Mouse (Mus musculus) hindbrain, embryonic 12.5 days (tissue): ENCODE measurements around the gene Tenm2. TPM values are rescaled to one million over a fixed set of nuclear protein-coding genes. Genes with fewer than 3 reads are reported as not detected.

Source experiments
- ATAC-seq: fragments of 200-750 bp; cut with Nextera tagmentation; 2 replicates; pipeline ENCODE4 v1.8.0; 2017; ENCODE audit warnings: moderate TSS enrichment; ENCODE audit not compliant: low FRiP score
- H3K27ac ChIP-seq: fragments of 300-500 bp; sonication (generic); 2 replicates; pipeline ENCODE4 v1.5.1; 2016; ENCODE audit warnings: mild to moderate bottlenecking
- H3K27me3 ChIP-seq: fragments of 300-500 bp; sonication (generic); 2 replicates; pipeline ENCODE4 v1.6.1; 2016; ENCODE audit warnings: mild to moderate bottlenecking
- H3K36me3 ChIP-seq: fragments of 300-500 bp; sonication (generic); 2 replicates; pipeline ENCODE4 v1.6.1; 2016; ENCODE audit warnings: mild to moderate bottlenecking
- H3K4me1 ChIP-seq: fragments of 300-500 bp; sonication (generic); 2 replicates; pipeline ENCODE4 v1.6.1; 2016
- H3K4me2 ChIP-seq: fragments of 300-500 bp; sonication (generic); replicated peaks from 2 replicates; pipeline ENCODE4 v1.6.1; 2016; ENCODE audit warnings: mild to moderate bottlenecking
- H3K4me3 ChIP-seq: fragments of 300-500 bp; sonication (generic); 2 replicates; pipeline ENCODE4 v1.5.1; 2016; ENCODE audit warnings: mild to moderate bottlenecking
- H3K9ac ChIP-seq: fragments of 300-500 bp; sonication (generic); 2 replicates; pipeline ENCODE4 v1.6.1; 2016; ENCODE audit warnings: mild to moderate bottlenecking, moderate library complexity
- H3K9me3 ChIP-seq: fragments of 300-500 bp; sonication (generic); replicated peaks from 2 replicates; pipeline ENCODE4 v1.6.1; 2016; ENCODE audit warnings: mild to moderate bottlenecking
- WGBS: fragments of 180-500 bp; shearing (Covaris S2); methylation state at CpG from one replicate; pipeline ENCODE4 v1.1.7; 2016; 5-methylcytosine and 5-hydroxymethylcytosine counted together
- polyA plus RNA-seq: library from polyadenylated mRNA; unstranded; fragments of >200 nt; fragmentation: Nextera tagmentation; extraction: Ambion mirVana; gene quantifications from 2 replicates; pipeline ENCODE4 v1.2.1, GENCODE M21; 2016

Gene Tenm2
- polyA plus RNA-seq, 1 experiment from 2014 or later = 16.6 TPM

DNA sequence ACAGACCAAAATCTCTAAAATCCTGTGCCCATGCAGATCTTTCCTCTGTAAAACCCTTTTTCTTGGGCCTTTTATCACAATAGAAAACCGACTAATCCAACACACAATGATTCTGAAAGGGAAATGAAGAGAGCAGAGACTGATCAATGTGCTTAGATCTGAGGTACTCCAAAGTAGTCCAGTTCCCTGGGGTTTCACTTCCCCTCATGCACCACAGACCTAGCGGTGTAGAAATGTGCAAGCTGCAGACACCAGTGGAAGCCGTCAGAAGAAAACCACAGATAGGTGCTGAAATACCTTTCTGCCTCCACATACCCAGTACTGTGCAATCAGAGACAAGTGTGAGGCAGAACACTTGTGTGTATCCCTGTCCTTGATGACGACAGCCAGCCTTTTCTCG lies 365.2 kb downstream of the Tenm2 start:
- Histone ChIP-seq H3K27ac (no peak overlapping the region), H3K4me3 (no peak overlapping the region), H3K9me3 (no peaks in the 10 kb centered on the region), H3K9ac (no peak overlapping the region), H3K27me3 (no peaks in the 10 kb centered on the region), H3K4me1 (no peaks in the 10 kb centered on the region), H3K36me3 (no peaks in the 10 kb centered on the region), H3K4me2 (no peak overlapping the region)
- 81% methylated on average over 5 of the region's 5 CpGs for WGBS
- ATAC-seq = no peak

GRCm38 (mm10) chr11:36851690-36852089 lies 384.1 kb downstream of the Tenm2 start:
- Histone ChIP-seq H3K27ac (no peak overlapping the region), H3K27me3 (no peaks in the 10 kb centered on the region), H3K9me3 (no peaks in the 10 kb centered on the region), H3K4me1 (no peaks in the 10 kb centered on the region), H3K9ac (no peak overlapping the region), H3K4me3 (no peak overlapping the region), H3K4me2 (no peak overlapping the region), H3K36me3 (no peaks in the 10 kb centered on the region)
- ATAC-seq = no peak
- WGBS = 66% methylated on average over 3 of the region's 3 CpGs

GRCm38 (mm10) chr11:36847451-36847850 lies 388.3 kb downstream of the Tenm2 start:
- Histone ChIP-seq H3K4me2 (no peak overlapping the region), H3K9ac (no peak overlapping the region), H3K4me3 (no peak overlapping the region), H3K4me1 (no peaks in the 10 kb centered on the region), H3K36me3 (no peaks in the 10 kb centered on the region), H3K27me3 (no peaks in the 10 kb centered on the region), H3K9me3 (no peaks in the 10 kb centered on the region), H3K27ac (no peak overlapping the region)
- 86% methylated on average over 6 of the region's 6 CpGs for WGBS
- ATAC-seq = no peak

DNA sequence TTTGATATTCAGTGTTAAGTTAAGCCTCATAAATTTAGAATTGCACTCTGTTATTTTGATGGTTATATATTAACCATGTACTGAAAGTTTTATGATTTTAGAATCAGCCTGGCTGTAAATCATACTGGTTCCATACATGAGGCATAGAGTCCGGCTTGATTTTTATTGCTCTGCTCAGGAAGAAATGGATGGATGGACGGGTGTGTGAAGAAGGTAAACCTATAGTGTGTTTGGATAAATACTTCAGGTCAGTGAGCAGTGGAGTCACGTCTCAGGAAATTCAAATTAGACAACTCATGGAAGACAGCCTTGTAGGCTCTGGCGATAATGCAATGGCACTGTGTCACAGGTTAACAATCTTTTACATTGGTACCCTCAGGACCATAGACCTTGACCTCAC lies 402.9 kb downstream of the Tenm2 start:
- Histone ChIP-seq H3K36me3 (no peaks in the 10 kb centered on the region), H3K9me3 (no peaks in the 10 kb centered on the region), H3K4me3 (no peak overlapping the region), H3K27ac (no peak overlapping the region), H3K9ac (no peak overlapping the region), H3K27me3 (no peaks in the 10 kb centered on the region), H3K4me2 (no peak overlapping the region), H3K4me1 (no peaks in the 10 kb centered on the region)
- 85% methylated on average over 4 of the region's 4 CpGs for WGBS
- no peak for ATAC-seq

DNA sequence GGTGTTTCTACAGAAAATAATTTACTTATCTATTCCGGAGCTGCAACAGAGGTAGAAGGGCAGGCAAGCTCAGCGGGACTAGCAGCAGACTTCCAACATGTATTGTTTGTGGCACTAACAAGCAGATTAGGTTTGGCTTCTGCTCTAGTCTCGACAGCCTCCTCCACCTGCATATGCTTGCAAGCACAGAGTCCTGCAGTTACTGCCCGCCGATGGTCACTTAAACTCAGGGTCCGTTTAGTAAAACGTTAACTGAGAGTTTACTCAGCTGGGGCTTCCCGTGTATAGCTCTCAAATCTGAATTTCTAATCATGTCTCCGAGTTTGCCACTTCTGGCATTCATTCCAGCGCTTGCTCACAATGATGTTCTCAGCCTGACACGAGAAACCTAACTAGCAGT lies 404.3 kb downstream of the Tenm2 start:
- no peak for ATAC-seq
- H3K27me3 ChIP-seq = no peaks in the 10 kb centered on the region
- no peaks in the 10 kb centered on the region for H3K36me3 ChIP-seq
- H3K27ac ChIP-seq = no peak overlapping the region
- no peak overlapping the region for H3K4me2 ChIP-seq
- no peak overlapping the region for H3K9ac ChIP-seq
- no peaks in the 10 kb centered on the region for H3K9me3 ChIP-seq
- no peaks in the 10 kb centered on the region for H3K4me1 ChIP-seq
- 63% methylated on average over 11 of the region's 11 CpGs for WGBS
- no peak overlapping the region for H3K4me3 ChIP-seq

DNA sequence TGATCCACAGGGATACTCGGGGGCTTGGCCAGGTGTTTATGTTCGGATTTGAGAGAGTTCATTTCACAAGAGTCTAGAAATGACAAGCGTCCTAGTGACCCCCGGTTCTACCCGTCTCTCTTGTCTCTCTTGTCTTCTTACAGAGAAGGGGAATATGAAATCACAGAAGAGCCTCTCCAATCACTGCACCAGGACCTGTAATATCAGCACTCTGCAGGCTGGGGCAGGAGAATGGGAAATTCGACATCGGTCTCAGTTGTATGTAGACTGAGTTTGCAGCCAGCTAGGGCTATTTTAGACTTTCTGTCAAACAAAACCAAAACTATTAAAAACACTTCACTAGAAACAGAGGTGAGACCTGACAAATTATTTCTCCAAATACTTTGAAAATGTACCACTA lies 411.1 kb downstream of the Tenm2 start:
- WGBS = 42% methylated on average over 7 of the region's 7 CpGs
- Histone ChIP-seq H3K4me1 (peaks cover 3% of the 10 kb centered on the region; the same call in 1 of the 2 replicates), H3K36me3 (no peaks in the 10 kb centered on the region), H3K27me3 (no peaks in the 10 kb centered on the region), H3K4me3 (no peak overlapping the region), H3K4me2 (no peak overlapping the region), H3K9me3 (no peaks in the 10 kb centered on the region), H3K9ac (no peak overlapping the region), H3K27ac (no peak overlapping the region)
- no peak for ATAC-seq

DNA sequence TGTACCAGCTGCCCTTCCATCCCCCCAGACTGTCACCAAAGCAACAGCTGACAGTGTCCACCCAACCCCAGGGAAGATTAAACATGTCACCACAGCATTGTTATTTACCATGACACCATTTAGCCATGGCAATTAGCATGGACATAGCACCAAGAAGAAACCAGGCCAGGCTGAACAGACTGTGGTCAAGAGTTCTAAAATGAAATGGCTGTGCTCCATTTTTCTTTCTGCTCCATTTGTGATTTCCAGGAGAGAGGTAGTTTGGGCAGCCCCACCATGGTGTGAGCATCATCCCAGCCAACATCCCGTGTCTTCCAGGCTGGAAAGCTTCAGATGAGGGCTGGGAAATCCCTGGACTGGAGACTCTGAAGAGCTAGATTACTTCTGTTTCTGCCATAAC lies 431.1 kb downstream of the Tenm2 start:
- H3K4me3 ChIP-seq = no peak overlapping the region
- no peak overlapping the region for H3K4me2 ChIP-seq
- no peak overlapping the region for H3K9ac ChIP-seq
- H3K9me3 ChIP-seq = no peaks in the 10 kb centered on the region
- WGBS = 71% methylated on average over 1 of the region's 1 CpGs
- peaks cover 9% of the 10 kb centered on the region for H3K4me1 ChIP-seq
- no peak for ATAC-seq
- H3K27ac ChIP-seq = no peak overlapping the region
- no peaks in the 10 kb centered on the region for H3K36me3 ChIP-seq
- no peaks in the 10 kb centered on the region for H3K27me3 ChIP-seq

DNA sequence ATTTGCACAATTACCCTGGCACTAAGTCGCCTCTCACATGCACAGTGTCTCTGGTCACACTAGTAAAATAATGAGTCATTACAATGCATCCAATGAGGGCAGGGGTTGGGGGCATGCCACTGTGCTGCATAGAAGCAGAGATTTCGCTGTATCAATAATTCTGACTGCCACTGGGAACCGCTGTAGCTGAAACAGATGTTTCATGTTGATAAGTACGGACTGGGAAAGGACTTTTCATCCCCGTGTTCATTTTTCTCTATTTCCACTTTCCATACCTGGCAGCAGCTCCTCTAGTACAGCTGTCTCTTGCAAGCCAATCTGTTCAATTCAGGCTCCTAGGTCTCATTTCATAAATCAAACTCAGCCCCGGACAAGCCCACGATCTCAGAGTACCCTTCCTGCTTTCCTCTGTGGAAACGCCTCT lies 433.5 kb downstream of the Tenm2 start:
- Histone ChIP-seq H3K4me3 (no peak overlapping the region), H3K4me1 (peaks cover 9% of the 10 kb centered on the region), H3K27me3 (no peaks in the 10 kb centered on the region), H3K36me3 (no peaks in the 10 kb centered on the region), H3K27ac (peak overlapping the region; percentile 78), H3K9ac (no peak overlapping the region; the same call in 1 of the 2 replicates), H3K4me2 (peak overlapping the region; percentile 27; the same call in 1 of the 2 replicates), H3K9me3 (no peaks in the 10 kb centered on the region)
- ATAC-seq = 0 out of 2 replicates have a peak, but pooled peaks have one; percentile 38
- WGBS = 46% methylated on average over 8 of the region's 8 CpGs

DNA sequence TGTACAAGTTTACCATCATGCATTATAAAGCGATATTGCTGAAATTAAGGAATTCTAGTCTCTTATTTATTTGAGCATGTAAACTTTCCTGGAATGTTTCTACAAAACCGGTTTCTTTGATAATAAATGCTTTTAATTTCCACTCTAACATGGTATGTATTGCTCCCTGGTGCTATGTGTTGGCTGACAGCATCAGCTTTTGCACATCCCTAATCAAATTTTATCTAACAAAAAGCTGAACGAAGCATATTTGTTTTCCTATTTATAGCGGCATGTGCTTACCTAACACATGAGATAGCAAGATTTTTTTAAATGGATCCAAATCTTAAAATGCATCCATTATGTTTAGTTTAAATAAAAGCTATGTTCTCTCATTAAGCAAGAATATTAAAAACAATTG lies 434.1 kb downstream of the Tenm2 start:
- no peak for ATAC-seq
- no peak overlapping the region for H3K4me2 ChIP-seq
- 83% methylated on average over 4 of the region's 4 CpGs for WGBS
- H3K27ac ChIP-seq = no peak overlapping the region
- no peak overlapping the region for H3K9ac ChIP-seq
- no peaks in the 10 kb centered on the region for H3K36me3 ChIP-seq
- peaks cover 9% of the 10 kb centered on the region for H3K4me1 ChIP-seq
- no peaks in the 10 kb centered on the region for H3K9me3 ChIP-seq
- H3K4me3 ChIP-seq = no peak overlapping the region
- no peaks in the 10 kb centered on the region for H3K27me3 ChIP-seq

DNA sequence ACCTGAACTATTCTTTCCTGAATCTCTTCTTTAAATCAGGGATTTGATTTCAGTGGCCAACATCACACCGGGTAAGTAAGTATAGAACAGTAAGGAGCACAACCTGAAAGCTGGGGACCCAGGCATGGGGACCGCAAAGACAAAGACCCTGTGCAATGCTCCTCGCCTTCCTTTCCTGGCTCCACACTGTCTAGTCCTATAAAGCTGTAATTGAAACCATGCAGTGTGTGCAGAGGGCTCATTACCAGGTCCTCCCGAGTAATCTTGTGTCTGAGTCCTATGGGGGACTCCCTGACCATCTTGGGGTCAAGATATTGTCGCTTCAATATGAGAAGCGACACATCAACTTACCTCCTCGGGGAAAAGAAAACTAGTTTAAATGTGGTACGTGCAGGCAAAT lies 436.4 kb downstream of the Tenm2 start:
- H3K27me3 ChIP-seq = no peaks in the 10 kb centered on the region
- 61% methylated on average over 8 of the region's 8 CpGs for WGBS
- H3K27ac ChIP-seq = no peak overlapping the region
- H3K9ac ChIP-seq = no peak overlapping the region
- no peak overlapping the region for H3K4me3 ChIP-seq
- no peaks in the 10 kb centered on the region for H3K36me3 ChIP-seq
- peaks cover 9% of the 10 kb centered on the region for H3K4me1 ChIP-seq
- no peaks in the 10 kb centered on the region for H3K9me3 ChIP-seq
- no peak for ATAC-seq
- H3K4me2 ChIP-seq = no peak overlapping the region

DNA sequence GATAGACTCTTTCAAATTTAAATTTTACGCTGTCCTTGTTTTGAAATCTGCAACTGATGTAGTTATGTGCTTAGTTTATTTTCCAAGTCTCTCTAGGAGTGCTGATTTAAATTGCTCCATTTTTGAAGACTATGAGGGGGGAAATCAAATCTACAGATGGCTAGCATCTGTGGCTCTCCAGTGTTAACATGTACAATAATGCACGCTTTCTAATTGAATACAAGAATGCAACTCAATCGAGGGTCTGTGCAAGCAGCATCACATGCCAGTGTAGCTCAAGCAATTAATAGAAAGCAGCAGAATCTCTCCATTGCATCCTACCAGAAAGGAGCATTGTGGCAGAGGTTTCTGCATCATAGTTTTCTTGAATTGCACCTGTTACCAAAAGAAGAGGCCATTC lies 477.8 kb downstream of the Tenm2 start:
- 73% methylated on average over 3 of the region's 3 CpGs for WGBS
- no peak for ATAC-seq
- Histone ChIP-seq H3K9ac (no peak overlapping the region), H3K27ac (no peak overlapping the region), H3K4me3 (no peak overlapping the region), H3K27me3 (no peaks in the 10 kb centered on the region), H3K9me3 (no peaks in the 10 kb centered on the region), H3K4me1 (no peaks in the 10 kb centered on the region), H3K36me3 (no peaks in the 10 kb centered on the region), H3K4me2 (no peak overlapping the region)

- WGBS = 70% methylated on average over 4 of the region's 4 CpGs
- Histone ChIP-seq H3K9ac (no peak overlapping the region), H3K9me3 (no peaks in the 10 kb centered on the region), H3K4me2 (no peak overlapping the region), H3K27ac (no peak overlapping the region), H3K4me3 (no peak overlapping the region), H3K27me3 (no peaks in the 10 kb centered on the region), H3K4me1 (no peaks in the 10 kb centered on the region), H3K36me3 (no peaks in the 10 kb centered on the region)
- ATAC-seq = no peak
These were observed 489.5 kb downstream of the Tenm2 start for GRCm38 (mm10) chr11:36746286-36746685.

DNA sequence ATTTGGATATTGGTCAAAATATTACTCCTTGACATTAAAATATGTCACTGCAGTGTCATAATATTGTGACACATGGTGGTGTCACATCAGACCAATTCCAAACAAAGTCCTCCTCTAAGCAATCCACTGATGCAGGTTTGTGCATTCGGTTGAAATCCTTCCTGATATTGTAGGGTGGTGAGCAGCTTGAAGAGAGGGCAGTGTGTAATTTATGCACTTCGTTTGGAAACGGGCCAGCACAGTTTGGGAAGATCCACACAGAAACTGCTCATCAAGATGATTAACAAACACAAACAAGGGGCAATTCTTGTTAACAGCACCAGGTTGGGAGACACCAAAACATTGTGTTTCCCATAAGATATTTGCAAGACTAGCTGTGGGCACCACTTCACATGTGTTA lies 508.0 kb downstream of the Tenm2 start:
- ATAC-seq = no peak
- H3K27ac ChIP-seq = no peak overlapping the region
- no peaks in the 10 kb centered on the region for H3K4me1 ChIP-seq
- no peaks in the 10 kb centered on the region for H3K27me3 ChIP-seq
- H3K4me3 ChIP-seq = no peak overlapping the region
- H3K36me3 ChIP-seq = no peaks in the 10 kb centered on the region
- no peaks in the 10 kb centered on the region for H3K9me3 ChIP-seq
- WGBS = 86% methylated on average over 3 of the region's 3 CpGs
- H3K4me2 ChIP-seq = no peak overlapping the region
- H3K9ac ChIP-seq = no peak overlapping the region
